Mouse (Mus musculus): Measurements from ENCODE around the gene Fas.

- TF ChIP-seq CTCF (IDR thresholded peaks at IDR 0.05; ENCODE audit: insufficient read depth, low read length) (no peak), POLR2A (IDR thresholded peaks at IDR 0.05; ENCODE audit: borderline replicate concordance, extremely low read depth, low read depth, low read length) (no peak)
Observed at GRCm38 (mm10) chr19:34293376-34293947, 3.0 kb downstream of the Fas start.

Measured in lung, adult 2 months (tissue).